Mouse (Mus musculus): ENCODE data around the gene Kif13a.

Gene Kif13a

GRCm38 (mm10) chr13:46921559-46921958 is 8.1 kb downstream of the Kif13a start:
- DNase-seq (ENCODE audit: low read depth, low spot score) = no peak

DNA sequence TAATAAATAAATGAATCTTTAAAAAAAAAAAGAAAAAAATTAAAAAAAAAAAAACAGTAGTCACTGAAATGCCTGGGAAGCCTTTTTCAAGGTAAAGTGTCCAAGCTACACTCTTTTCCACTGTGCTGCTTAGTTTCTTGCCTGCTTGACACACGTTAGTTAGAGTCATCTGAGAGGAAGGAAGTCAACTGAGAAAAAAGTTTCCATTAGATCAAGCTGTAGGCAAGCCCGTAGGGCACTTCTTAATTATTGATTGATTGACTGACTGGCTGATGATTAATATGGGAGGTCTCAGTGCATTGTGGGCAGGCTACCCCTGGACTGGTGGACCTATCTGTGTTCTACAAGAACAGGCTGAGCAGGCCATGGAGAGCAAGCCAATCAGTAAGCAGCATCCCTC is 9.9 kb downstream of the Kif13a start:
- no peak for DNase-seq (ENCODE audit: low read depth, low spot score)

- no peak for DNase-seq (ENCODE audit: low read depth, low spot score)
Observed at GRCm38 (mm10) chr13:46918509-46918908, 11.2 kb downstream of the Kif13a start.

GRCm38 (mm10) chr13:46911960-46912359 is 17.7 kb downstream of the Kif13a start:
- no peak for DNase-seq (ENCODE audit: low read depth, low spot score)

DNA sequence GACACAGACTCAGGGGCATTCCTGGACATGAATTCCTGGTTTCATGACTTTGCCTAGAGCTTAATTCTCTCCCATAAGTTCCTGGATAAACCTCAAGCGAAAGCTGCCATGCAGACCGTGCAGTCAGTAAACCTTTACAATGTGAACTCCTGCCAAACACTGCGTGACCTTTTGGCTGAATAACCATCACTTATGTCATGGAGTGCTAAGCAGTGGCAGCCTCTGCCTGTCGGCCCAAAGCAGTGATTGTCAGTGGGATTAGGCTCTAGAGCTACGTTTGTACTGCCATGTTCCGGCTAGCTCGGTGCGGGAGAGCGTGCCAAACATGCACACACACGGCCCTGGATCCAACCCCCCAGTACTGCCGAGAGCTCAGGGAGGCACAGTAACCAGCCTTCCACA is 18.6 kb downstream of the Kif13a start:
- no peak for DNase-seq (ENCODE audit: low read depth, low spot score)

GRCm38 (mm10) chr13:46909946-46910345 is 19.7 kb downstream of the Kif13a start:
- DNase-seq (ENCODE audit: low read depth, low spot score) = no peak

DNA sequence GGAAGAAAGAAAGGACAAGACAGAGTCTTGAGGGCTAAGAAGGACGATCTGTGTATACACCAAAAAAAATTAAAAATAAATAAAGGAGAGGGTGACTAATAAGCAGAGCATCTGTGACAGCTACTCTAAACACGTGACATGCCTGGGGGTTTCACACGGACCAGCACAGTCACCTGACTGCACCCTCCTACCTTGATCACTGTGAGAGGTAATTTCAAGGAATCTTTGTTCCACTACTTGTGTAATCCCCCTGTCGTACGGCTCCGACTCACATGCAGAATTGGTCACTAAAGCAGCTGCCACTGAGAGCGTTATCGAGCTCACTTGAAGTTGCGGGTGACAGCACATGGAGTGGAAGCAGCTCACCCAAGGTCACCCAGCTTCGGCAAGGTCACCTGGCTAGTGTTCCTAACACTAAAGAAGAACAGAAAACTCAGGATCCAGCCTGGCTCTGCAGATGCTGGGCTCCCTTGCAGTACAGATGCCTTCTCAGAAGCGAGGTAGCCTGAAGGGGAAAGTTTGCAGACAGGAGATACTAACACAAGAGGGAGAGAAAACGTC is 20.6 kb downstream of the Kif13a start:
- no peak for DNase-seq (ENCODE audit: low read depth, low spot score)

- no peak for DNase-seq (ENCODE audit: low read depth, low spot score)
Observed at GRCm38 (mm10) chr13:46908387-46908786, 21.3 kb downstream of the Kif13a start.

DNA sequence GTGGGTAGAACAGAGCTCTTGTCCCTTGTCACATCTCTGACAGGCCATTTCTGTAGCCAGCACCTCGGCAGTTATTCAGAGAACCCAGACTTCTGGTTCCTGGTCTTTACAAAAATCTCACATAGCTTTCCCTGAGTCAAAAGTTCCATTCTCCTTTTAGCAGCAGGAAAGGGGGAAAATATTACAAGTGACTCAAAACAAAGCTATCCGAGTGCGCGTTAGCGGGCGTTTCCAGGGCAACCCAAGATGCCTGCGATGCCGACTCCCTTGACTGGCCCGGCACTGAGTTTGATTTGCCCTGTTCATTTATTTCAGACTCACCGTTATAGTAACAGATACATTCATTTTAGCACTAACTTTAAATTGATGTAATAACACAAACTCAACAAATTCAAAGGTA is 21.8 kb downstream of the Kif13a start:
- no peak for DNase-seq (ENCODE audit: low read depth, low spot score)

DNA sequence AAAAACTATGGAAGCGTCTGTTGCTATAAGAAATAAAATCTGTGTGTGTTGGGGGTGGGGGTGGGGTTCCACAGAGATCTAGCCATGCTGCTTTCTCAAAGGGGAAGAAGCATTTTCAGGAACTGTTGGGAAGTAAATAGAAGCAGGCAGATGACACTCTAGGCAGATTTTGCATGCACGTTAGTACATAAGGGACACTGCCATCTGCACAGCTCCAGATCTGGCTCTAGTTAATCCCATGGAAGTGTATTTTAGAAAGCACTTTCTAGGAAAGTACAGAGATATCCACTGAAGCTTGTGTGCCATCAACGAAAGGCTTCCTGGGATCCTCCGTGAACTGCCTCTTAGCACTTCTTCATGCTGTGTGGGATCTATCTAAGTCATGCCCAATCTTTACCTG is 22.6 kb downstream of the Kif13a start:
- DNase-seq (ENCODE audit: low read depth, low spot score) = no peak

- DNase-seq (ENCODE audit: low read depth, low spot score) = no peak
Observed at GRCm38 (mm10) chr13:46905971-46906370, 23.7 kb downstream of the Kif13a start.

- no peak for DNase-seq (ENCODE audit: low read depth, low spot score)
Observed at GRCm38 (mm10) chr13:46904982-46905621, 24.6 kb downstream of the Kif13a start.

DNA sequence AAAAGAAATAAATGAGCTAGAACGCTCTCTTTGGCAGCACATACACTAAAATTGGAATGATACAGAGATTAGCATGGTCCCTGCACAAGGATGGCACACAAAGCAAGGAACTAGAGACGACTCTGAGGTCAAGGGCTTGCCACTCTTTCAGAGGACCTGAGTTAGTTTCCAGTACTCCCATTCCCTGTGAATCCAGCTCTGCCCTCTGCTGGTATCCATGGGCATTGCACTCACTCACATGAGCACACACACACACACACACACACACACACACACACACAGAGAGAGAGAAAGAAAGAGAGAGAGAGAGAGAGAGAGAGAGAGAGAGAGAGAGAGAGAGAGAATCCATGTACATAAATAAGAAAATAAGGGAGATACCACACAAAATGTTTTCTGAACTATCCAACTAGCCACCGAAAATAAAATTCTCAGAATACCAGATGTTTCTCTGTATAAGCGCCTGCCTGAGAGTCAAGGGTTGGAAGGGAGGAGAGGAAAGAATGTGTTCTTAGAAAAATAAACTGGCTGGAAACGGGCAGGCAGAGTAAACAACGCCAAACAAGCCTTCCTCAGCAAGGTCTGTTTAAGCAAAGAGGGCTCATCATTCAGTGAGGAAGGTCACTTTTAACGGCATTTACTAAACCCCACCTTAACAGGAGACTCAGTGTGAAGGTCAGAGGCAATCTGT is 27.0 kb downstream of the Kif13a start:
- no peak for DNase-seq (ENCODE audit: low read depth, low spot score)

DNA sequence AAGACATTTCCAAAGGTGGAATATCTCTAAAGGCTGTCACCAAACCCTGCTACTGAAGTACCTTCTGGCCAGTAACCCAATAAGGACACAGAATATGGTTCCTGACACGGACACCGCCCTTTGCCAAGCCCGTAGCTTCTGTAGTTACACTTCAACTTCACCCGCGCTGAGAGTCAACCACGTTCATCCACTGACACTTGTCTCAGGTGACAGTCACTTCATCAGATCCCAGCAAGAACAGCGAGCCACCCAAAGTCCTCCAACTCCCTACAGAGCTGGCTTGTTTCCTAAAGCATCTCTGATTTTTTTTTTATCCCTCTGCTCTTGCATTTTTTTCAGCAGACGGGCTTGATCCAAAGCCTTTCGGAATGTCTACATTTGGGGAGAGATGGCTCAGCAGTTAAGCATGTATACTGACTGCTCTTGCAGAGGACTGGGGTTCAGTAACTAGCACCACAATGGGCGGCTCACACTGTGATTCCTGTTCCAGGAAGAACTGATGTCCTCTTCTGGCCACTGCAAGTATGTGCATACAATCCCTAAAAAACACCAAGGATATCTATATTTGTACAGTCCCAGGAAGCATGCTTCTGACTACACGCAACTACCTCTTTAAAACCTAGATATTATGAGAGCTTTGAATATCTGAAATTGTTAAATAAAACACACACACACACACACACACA is 28.7 kb downstream of the Kif13a start:
- DNase-seq (ENCODE audit: low read depth, low spot score) = no peak

DNA sequence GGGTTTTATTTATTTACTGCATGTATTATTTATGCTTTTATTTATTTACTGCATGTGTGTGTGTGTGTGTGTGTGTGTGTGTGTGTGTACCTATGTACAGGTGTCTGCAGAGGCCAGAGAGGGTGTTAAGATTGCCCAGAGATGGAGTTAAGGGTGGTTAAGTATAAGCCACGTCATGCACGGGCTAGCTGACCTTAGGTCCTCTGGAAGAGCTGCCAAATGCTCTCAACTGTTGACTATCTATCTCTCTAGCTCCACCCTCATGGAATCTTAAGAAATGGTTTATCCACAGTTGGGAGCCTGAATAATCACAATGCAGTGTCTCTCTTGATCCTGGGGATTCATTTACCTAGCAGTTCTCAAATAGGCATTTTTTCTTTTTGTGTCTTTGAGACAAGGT is 30.8 kb downstream of the Kif13a start:
- no peak for DNase-seq (ENCODE audit: low read depth, low spot score)

- DNase-seq (ENCODE audit: low read depth, low spot score) = no peak
Observed at GRCm38 (mm10) chr13:46898411-46898810, 31.3 kb downstream of the Kif13a start.

DNA sequence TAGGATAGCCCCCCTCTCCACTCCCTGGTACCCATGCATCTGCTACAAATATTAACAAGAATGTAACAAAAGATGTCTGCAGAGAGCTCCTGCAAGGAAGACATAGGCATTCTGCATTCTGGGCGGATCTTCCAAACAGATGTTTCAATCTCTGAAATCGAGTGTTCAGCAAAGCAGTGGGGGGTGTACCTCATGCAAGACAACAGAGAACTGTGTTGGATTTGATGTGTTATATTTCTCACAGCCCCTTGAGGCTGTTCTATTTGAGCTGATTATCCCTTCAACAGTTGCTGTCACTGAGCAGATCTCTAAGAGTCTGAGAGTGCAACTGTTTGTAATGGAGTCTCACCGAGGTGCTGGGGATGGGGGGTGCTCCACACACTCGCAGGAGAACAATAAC is 37.3 kb downstream of the Kif13a start:
- no peak for DNase-seq (ENCODE audit: low read depth, low spot score)

DNA sequence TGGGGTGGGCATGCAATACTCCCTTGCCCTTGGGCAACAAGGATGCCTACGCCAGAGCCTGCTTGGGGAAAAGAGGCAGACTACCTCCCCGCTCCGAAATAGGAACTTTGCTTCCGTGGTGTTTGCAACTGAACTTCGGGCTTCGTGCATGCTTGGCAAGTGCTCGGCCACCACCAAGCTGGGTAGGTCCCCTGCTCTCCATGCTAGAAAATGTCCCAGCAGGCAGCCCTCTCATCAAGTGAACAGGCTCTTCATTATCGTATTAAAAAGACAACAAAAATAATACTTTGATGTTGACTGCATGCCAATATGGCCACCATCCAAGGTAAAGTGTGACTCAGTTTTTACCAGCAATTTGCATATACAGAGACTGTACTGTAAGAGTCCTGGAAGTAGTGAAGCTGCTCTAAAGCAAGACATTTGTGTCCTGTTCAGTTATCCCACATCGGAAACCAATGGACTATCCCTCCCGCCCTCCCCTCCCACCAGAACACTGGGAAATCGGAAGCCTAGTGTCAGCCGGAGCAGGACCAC is 41.5 kb downstream of the Kif13a start:
- DNase-seq (ENCODE audit: low read depth, low spot score) = no peak

DNA sequence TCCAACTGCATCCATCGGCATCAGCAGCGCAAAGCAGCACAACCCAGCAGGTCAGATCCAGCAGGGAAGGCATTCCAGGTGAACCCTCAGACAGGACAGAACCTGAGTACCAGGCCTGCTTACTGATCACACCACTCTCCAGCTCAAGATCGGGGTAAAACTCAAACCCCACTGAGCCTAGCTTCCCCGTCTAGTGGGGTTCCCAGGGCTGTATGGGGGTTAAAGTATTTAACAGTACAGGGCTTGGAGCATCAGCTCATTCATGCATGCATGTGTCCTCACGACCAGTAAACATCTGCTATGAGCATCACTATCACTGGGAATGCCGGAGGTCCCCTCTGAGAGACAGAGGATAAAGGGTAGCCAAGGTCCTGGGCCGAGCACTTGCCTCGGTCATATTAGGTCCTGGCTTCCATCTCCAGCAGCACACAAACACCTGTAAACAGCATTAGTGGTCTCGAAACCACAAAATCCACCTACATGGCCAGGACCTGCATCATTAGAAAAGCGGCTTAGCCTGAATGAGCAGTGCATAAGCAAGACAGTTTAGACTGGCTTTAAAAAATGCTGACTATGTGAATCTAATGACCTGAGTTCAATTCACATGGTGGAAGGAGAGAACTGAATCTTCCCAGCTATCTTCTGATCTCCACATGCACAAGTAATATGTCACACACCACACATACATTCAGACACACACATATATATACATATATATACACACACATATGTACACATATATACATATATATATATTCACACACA is 43.0 kb downstream of the Kif13a start:
- no peak for DNase-seq (ENCODE audit: low read depth, low spot score)

DNA sequence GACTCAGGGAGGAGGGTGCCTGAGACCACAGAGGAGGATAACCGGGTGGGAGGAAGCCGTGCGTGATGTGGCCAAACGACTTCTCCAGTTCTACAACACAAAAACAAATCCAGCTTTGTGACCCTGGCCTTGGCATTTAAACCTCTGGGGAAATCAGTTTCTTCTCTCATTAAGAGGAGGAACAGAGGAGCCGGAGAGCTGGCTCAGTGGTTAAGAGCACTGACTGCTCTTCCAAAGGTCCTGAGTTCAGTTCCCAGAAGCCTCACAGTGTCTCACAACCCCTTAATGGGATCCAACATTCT is 44.0 kb downstream of the Kif13a start:
- DNase-seq (ENCODE audit: low read depth, low spot score) = no peak

DNA sequence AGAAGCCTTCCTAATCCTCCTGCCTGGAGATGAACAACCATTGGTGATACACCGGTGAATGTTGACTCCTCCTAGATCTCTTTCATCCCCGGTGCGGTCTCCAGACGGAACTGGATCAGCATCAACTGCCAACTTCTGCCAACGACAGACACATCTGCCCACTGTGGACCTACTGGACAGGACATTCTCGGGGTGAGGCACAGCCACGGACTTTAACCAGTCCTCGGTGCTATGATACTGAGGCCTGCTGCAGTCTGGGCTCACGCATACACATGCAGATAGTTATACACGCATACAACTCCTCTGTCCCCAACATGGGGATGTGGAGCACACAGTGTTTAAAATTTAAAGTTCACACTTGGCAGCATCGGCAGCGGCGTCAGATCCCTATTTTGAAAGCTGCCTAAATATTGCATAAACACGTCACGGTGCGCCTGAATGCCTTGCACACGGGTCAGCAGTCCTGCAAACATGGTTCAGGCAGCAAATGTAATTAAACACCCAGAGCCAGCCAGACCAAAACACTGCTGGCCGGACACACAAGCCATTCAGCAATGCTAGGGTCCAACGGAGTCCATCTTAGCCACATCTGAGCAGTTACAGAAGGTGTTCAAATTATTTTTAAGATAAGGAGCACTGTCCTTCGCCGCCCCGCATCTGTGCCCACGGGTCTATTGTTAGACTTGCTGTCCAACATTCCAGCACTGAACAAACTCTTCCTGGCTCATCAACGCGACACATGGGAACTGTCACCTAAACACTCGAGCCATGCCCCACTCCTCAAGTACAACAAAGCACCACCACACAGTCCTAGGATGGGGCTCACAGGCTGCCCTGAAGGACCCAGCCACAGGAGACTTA is 44.5 kb downstream of the Kif13a start:
- no peak for DNase-seq (ENCODE audit: low read depth, low spot score)

Data from retina, postnatal 7 days (tissue).